In genomic region chr8:69790773-69791367, GRCm38 (mm10) we compare ENCODE assay signal across 8 mouse cellular contexts. TPM values are rescaled to one million over a fixed set of nuclear protein-coding genes. Genes with fewer than 3 reads are reported as not detected.
DNase-seq lines count a peak whose midpoint lies in the region; ATAC-seq lines count a peak whose summit lies in the region.

Gene Atp13a1 (plus strand): TSS chr8:69791163.
Gene Zfp866 (minus strand): TSS chr8:69791178.

- peaks cover 33% of the 10 kb centered on the region for H3K36me3 ChIP-seq in forebrain, embryonic 10.5 days (replicated peaks)
- peaks cover 17% of the 10 kb centered on the region for H3K36me3 ChIP-seq in heart, embryonic 16.5 days (ENCODE audit: control insufficient read depth, insufficient read depth)
- H3K36me3 ChIP-seq in liver, embryonic 15.5 days (replicated peaks), result peaks cover 28% of the 10 kb centered on the region
- peaks cover 23% of the 10 kb centered on the region for H3K36me3 ChIP-seq in neural tube, embryonic 12.5 days

- peaks cover 28% of the 10 kb centered on the region for H3K4me1 ChIP-seq in forebrain, embryonic 10.5 days
- H3K4me1 ChIP-seq in heart, embryonic 16.5 days (ENCODE audit: control insufficient read depth, insufficient read depth, low read length), result peaks cover 16% of the 10 kb centered on the region
- peaks cover 41% of the 10 kb centered on the region for H3K4me1 ChIP-seq in liver, embryonic 15.5 days (replicated peaks)
- peaks cover 13% of the 10 kb centered on the region for H3K4me1 ChIP-seq in neural tube, embryonic 12.5 days

- H3K27me3 ChIP-seq in forebrain, embryonic 10.5 days (ENCODE audit: poor library complexity, severe bottlenecking), result no peaks in the 10 kb centered on the region
- no peaks in the 10 kb centered on the region for H3K27me3 ChIP-seq in heart, embryonic 16.5 days (ENCODE audit: control insufficient read depth, insufficient read depth, low read length)
- no peaks in the 10 kb centered on the region for H3K27me3 ChIP-seq in liver, embryonic 15.5 days
- no peaks in the 10 kb centered on the region for H3K27me3 ChIP-seq in neural tube, embryonic 12.5 days (replicated peaks)

- peak within 1 kb of the TSS; percentile 97 for H3K27ac ChIP-seq in forebrain, embryonic 10.5 days
- peak within 1 kb of the TSS; percentile 94 for H3K27ac ChIP-seq in heart, embryonic 16.5 days (ENCODE audit: low read length)
- peak within 1 kb of the TSS; percentile 99 for H3K27ac ChIP-seq in liver, embryonic 15.5 days (replicated peaks)
- peak within 1 kb of the TSS; percentile 51 for H3K27ac ChIP-seq in neural tube, embryonic 12.5 days

- WGBS in forebrain, embryonic 10.5 days, result under 1% methylated on average over 38 of the region's 38 CpGs
- WGBS in heart, embryonic 16.5 days, result under 1% methylated on average over 38 of the region's 38 CpGs
- under 1% methylated on average over 38 of the region's 38 CpGs for WGBS in liver, embryonic 15.5 days (ENCODE audit: insufficient replicate concordance)
- WGBS in neural tube, embryonic 12.5 days, result under 1% methylated on average over 38 of the region's 38 CpGs

- no peaks in the 10 kb centered on the region for H3K9me3 ChIP-seq in forebrain, embryonic 10.5 days
- H3K9me3 ChIP-seq in heart, embryonic 16.5 days (replicated peaks; ENCODE audit: control insufficient read depth, low read length), result no peaks in the 10 kb centered on the region
- no peaks in the 10 kb centered on the region for H3K9me3 ChIP-seq in liver, embryonic 15.5 days (replicated peaks)
- no peaks in the 10 kb centered on the region for H3K9me3 ChIP-seq in neural tube, embryonic 12.5 days

- peak; percentile 94 for ATAC-seq in heart, embryonic 16.5 days (replicated peaks; ENCODE audit: extremely low read depth, insufficient read depth, low FRiP score)
- ATAC-seq in liver, embryonic 15.5 days (ENCODE audit: insufficient read depth), result peak; percentile 95
- peak; percentile 96 for ATAC-seq in neural tube, embryonic 12.5 days (ENCODE audit: low FRiP score, low read depth)

- peak; percentile 87 to 88 for DNase-seq in CD8-positive naive resting alpha-beta T cell, adult 2 months (ENCODE audit: low read depth in 2 of 2, low spot score in 2 of 2)
- peak; percentile 83 for DNase-seq in c-Kit-negative CD71-positive TER-119-positive erythroid progenitor cells, embryonic 14.5 days (ENCODE audit: low read depth, low spot score)
- DNase-seq in forebrain, embryonic 10.5 days (ENCODE audit: extremely low spot score, low spot score), result peak; percentile 92
- peak; percentile 92 to 94 for DNase-seq in kidney, postnatal 36 days
- DNase-seq in telencephalon, adult 2 months (ENCODE audit: low read depth, low spot score), result peak; percentile 82

- peak within 1 kb of the TSS; percentile 76 for H3K4me2 ChIP-seq in heart, embryonic 16.5 days (ENCODE audit: low read depth, low read length)
- peak within 1 kb of the TSS; percentile 85 for H3K4me2 ChIP-seq in liver, embryonic 15.5 days
- peak within 1 kb of the TSS; percentile 83 for H3K4me2 ChIP-seq in neural tube, embryonic 12.5 days (replicated peaks)

- peak within 1 kb of the TSS; percentile 87 for H3K4me3 ChIP-seq in forebrain, embryonic 10.5 days
- peak within 1 kb of the TSS; percentile 98 for H3K4me3 ChIP-seq in heart, embryonic 16.5 days (ENCODE audit: low read length)
- peak within 1 kb of the TSS; percentile 93 for H3K4me3 ChIP-seq in liver, embryonic 15.5 days (replicated peaks)
- H3K4me3 ChIP-seq in neural tube, embryonic 12.5 days, result peak within 1 kb of the TSS; percentile 97

- H3K9ac ChIP-seq in heart, embryonic 16.5 days (ENCODE audit: low read length), result peak within 1 kb of the TSS; percentile 97
- peak within 1 kb of the TSS; percentile 87 for H3K9ac ChIP-seq in liver, embryonic 15.5 days
- H3K9ac ChIP-seq in neural tube, embryonic 12.5 days, result peak within 1 kb of the TSS; percentile 87

RNA-seq across cellular contexts. Expression of gene Atp13a1, which starts in this region (rescaled TPM):
- polyA plus RNA-seq in forebrain, embryonic 10.5 days (2016; fragmentation: Nextera tagmentation; extraction: Ambion mirVana), result 59.0 and 63.1 TPM in 2 replicates
- 29.3 TPM in 2 replicates for polyA plus RNA-seq in heart, embryonic 16.5 days (2015; fragmentation: Nextera tagmentation; extraction: Ambion mirVana)
- polyA plus RNA-seq in liver, embryonic 15.5 days (2015; fragmentation: Nextera tagmentation; extraction: Ambion mirVana), result 19.6 and 23.0 TPM in 2 replicates
- 50.8 and 53.8 TPM in 2 replicates for polyA plus RNA-seq in neural tube, embryonic 12.5 days (2016; fragmentation: Nextera tagmentation; extraction: Ambion mirVana)

RNA-seq across cellular contexts. Expression of gene Zfp866, which starts in this region (rescaled TPM):
- polyA plus RNA-seq in forebrain, embryonic 10.5 days (2016; fragmentation: Nextera tagmentation; extraction: Ambion mirVana), result 33.0 and 34.8 TPM in 2 replicates
- polyA plus RNA-seq in heart, embryonic 16.5 days (2015; fragmentation: Nextera tagmentation; extraction: Ambion mirVana), result 18.0 and 20.3 TPM in 2 replicates
- 7.4 and 8.5 TPM in 2 replicates for polyA plus RNA-seq in liver, embryonic 15.5 days (2015; fragmentation: Nextera tagmentation; extraction: Ambion mirVana)
- 38.8 and 39.5 TPM in 2 replicates for polyA plus RNA-seq in neural tube, embryonic 12.5 days (2016; fragmentation: Nextera tagmentation; extraction: Ambion mirVana)

Comparison
In these comparisons a context has a peak if more than half of its experiments do, and no peak if none do; other contexts are left out.
1. Peak in every context shown above with its lines: DNase-seq, ATAC-seq, H3K4me3 ChIP-seq and H3K27ac ChIP-seq.